Mouse (Mus musculus): ENCODE data around the gene H2afx. TPM values are rescaled to one million over a fixed set of nuclear protein-coding genes. Genes with fewer than 3 reads are reported as not detected.
"Not testable (repeated sequence)": the region's sequence is repeated elsewhere in the genome, so short reads cannot be mapped to it uniquely, and the experiment has no call there.

The H2afx gene
- total RNA-seq, 2 experiments from 2014 or later, result 81.0 to 82.7 TPM

- no peak for DNase-seq
- intact Hi-C loops (cut with DNase I), result no loop called here
Measured at GRCm38 (mm10) chr9:44336964-44337363, 2.5 kb downstream of the H2afx start.

- intact Hi-C loops (cut with DNase I), result no loop called here
Measured at GRCm38 (mm10) chr9:44337436-44338169, 3.1 kb downstream of the H2afx start.

GRCm38 (mm10) chr9:44338574-44338973 is 4.1 kb downstream of the H2afx start:
- intact Hi-C loops (cut with DNase I), result no loop called here
- DNase-seq, result no peak

More at GRCm38 (mm10) chr9:44337436-44338169, 3.1 kb downstream of the H2afx start:
- DNase-seq, result no peak

- no peak for DNase-seq
- intact Hi-C loops (cut with DNase I), result no loop called here
Measured at GRCm38 (mm10) chr9:44341487-44341886, 7.0 kb downstream of the H2afx start.

GRCm38 (mm10) chr9:44342173-44342572 is 7.7 kb downstream of the H2afx start:
- DNase-seq, result no peak
- intact Hi-C loops (cut with DNase I), result no loop called here

- intact Hi-C loops (cut with DNase I), result no loop called here
Measured at GRCm38 (mm10) chr9:44342605-44343004, 8.1 kb downstream of the H2afx start.

GRCm38 (mm10) chr9:44343290-44343689 is 8.8 kb downstream of the H2afx start:
- intact Hi-C loops (cut with DNase I), result no loop called here
- DNase-seq, result no peak

More at GRCm38 (mm10) chr9:44342605-44343004, 8.1 kb downstream of the H2afx start:
- no peak for DNase-seq

GRCm38 (mm10) chr9:44343781-44344421 is 9.4 kb downstream of the H2afx start, which contains the start of gene Hmbs:
Hmbs (minus strand) TSS chr9:44344228.
- intact Hi-C loops (cut with DNase I), result no loop called here
- peak; percentile 86 for DNase-seq

- DNase-seq, result no peak
Measured at GRCm38 (mm10) chr9:44345570-44346433, 11.3 kb downstream of the H2afx start.

GRCm38 (mm10) chr9:44347166-44347565 is 12.7 kb downstream of the H2afx start:
- no peak for DNase-seq
- intact Hi-C loops (cut with DNase I), result no loop called here

More at GRCm38 (mm10) chr9:44345570-44346433, 11.3 kb downstream of the H2afx start:
- intact Hi-C loops (cut with DNase I), result no loop called here

- DNase-seq, result no peak
- intact Hi-C loops (cut with DNase I), result no loop called here
Measured at GRCm38 (mm10) chr9:44347621-44348020, 13.1 kb downstream of the H2afx start.

GRCm38 (mm10) chr9:44348546-44348945 is 14.1 kb downstream of the H2afx start:
- DNase-seq, result no peak
- intact Hi-C loops (cut with DNase I), result no loop called here

- intact Hi-C loops (cut with DNase I), result no loop called here
- DNase-seq, result no peak
Measured at GRCm38 (mm10) chr9:44351396-44351795, 16.9 kb downstream of the H2afx start.

GRCm38 (mm10) chr9:44352337-44352736 is 17.8 kb downstream of the H2afx start:
- intact Hi-C loops (cut with DNase I), result no loop called here

GRCm38 (mm10) chr9:44353142-44353541 is 18.6 kb downstream of the H2afx start:
- intact Hi-C loops (cut with DNase I), result no loop called here
- DNase-seq, result no peak

More at GRCm38 (mm10) chr9:44352337-44352736, 17.8 kb downstream of the H2afx start:
- DNase-seq, result no peak

GRCm38 (mm10) chr9:44357207-44357606 is 22.7 kb downstream of the H2afx start:
- intact Hi-C loops (cut with DNase I), result no loop called here
- DNase-seq, result no peak

GRCm38 (mm10) chr9:44361190-44361917 is 26.9 kb downstream of the H2afx start, which contains the start of gene Vps11:
Vps11 (minus strand) TSS chr9:44361670.
- intact Hi-C loops (cut with DNase I), result no loop called here
- peak; percentile 97 for DNase-seq

- intact Hi-C loops (cut with DNase I); DNase-seq: not testable (repeated sequence)
Measured at GRCm38 (mm10) chr9:44361931-44362330, 27.4 kb downstream of the H2afx start.

GRCm38 (mm10) chr9:44364480-44364879 is 30.0 kb downstream of the H2afx start:
- intact Hi-C loops (cut with DNase I), result no loop called here

GRCm38 (mm10) chr9:44373386-44373785 is 38.9 kb downstream of the H2afx start:
- intact Hi-C loops (cut with DNase I), result no loop called here
- DNase-seq, result no peak

More at GRCm38 (mm10) chr9:44364480-44364879, 30.0 kb downstream of the H2afx start:
- no peak for DNase-seq

Measured in left cerebral cortex, postnatal 4 days (tissue).